Mouse (Mus musculus): ENCODE results near the gene D630045J12Rik. TPM values are rescaled to one million over a fixed set of nuclear protein-coding genes. Genes with fewer than 3 reads are reported as not detected.
A peak's percentile ranks its signal among the peaks of the same experiment; 100 is the strongest.

D630045J12Rik gene
- polyA plus RNA-seq, 1 experiment from 2014 or later: 17.6 TPM

GRCm38 (mm10) chr6:38123471-38124206, 130.2 kb downstream of the D630045J12Rik start:
- ATAC-seq (replicated peaks): no peak
- H3K36me3 ChIP-seq: peaks cover 37% of the 10 kb centered on the region
- 81% methylated on average over 18 of the region's 18 CpGs for WGBS
- no peak overlapping the region for H3K9ac ChIP-seq (replicated peaks)
- H3K4me1 ChIP-seq: no peaks in the 10 kb centered on the region
- H3K4me2 ChIP-seq (replicated peaks): no peak overlapping the region
- no peaks in the 10 kb centered on the region for H3K9me3 ChIP-seq
- no peak overlapping the region for H3K27ac ChIP-seq (replicated peaks)
- H3K4me3 ChIP-seq: no peak overlapping the region
- no peaks in the 10 kb centered on the region for H3K27me3 ChIP-seq

DNA sequence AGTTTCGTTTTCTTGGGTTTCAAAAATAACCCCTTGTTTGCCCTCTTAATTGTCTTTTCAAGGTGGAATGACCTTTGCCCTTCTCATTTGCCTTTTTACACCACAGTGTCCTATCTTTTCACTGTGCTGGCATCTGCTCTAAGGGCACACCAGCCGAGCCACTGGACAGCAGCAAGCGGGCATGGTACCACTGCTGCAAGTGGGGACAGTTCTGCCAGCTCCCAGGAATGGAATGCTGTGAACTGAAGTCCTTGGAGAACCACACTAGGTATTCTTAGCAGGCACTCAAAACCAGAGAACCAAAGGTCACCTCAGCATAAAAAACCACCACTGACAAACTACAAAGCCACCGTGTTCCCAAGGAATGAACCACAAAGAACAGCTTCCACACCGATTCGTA, 131.0 kb downstream of the D630045J12Rik start:
- H3K4me1 ChIP-seq: no peaks in the 10 kb centered on the region
- H3K4me3 ChIP-seq: no peak overlapping the region
- 73% methylated on average over 6 of the region's 6 CpGs for WGBS
- peaks cover 29% of the 10 kb centered on the region for H3K36me3 ChIP-seq
- H3K4me2 ChIP-seq (replicated peaks): no peak overlapping the region
- ATAC-seq (replicated peaks): no peak
- H3K27ac ChIP-seq (replicated peaks): no peak overlapping the region
- H3K9ac ChIP-seq (replicated peaks): no peak overlapping the region
- no peaks in the 10 kb centered on the region for H3K27me3 ChIP-seq
- no peaks in the 10 kb centered on the region for H3K9me3 ChIP-seq

DNA sequence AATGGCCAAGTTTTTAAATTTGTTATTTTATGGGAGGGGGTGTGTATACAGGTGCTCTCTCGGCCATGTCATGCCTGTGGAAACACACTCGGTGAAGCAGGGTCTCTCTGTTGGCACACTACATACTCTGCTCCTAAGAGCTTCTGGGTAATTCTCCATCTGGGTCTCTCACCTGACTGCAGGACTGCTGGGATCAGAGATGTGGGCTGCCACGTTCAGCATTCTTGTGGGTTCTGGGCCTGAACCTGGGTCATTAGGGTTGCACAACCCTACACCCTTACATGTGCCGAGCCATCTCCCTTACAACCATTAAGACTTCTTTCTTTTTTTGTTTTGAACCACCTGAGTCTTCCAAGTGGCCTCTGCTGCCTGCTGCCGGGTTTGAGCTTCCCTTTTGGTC, 132.0 kb downstream of the D630045J12Rik start:
- 90% methylated on average over 5 of the region's 5 CpGs for WGBS
- H3K9me3 ChIP-seq: no peaks in the 10 kb centered on the region
- H3K4me1 ChIP-seq: no peaks in the 10 kb centered on the region
- no peak overlapping the region for H3K4me3 ChIP-seq
- no peaks in the 10 kb centered on the region for H3K27me3 ChIP-seq
- H3K9ac ChIP-seq (replicated peaks): no peak overlapping the region
- no peak overlapping the region for H3K27ac ChIP-seq (replicated peaks)
- no peak for ATAC-seq (replicated peaks)
- H3K36me3 ChIP-seq: peaks cover 23% of the 10 kb centered on the region
- H3K4me2 ChIP-seq (replicated peaks): no peak overlapping the region

- Histone ChIP-seq H3K4me1 (no peaks in the 10 kb centered on the region), H3K4me2 (replicated peaks) (no peak overlapping the region), H3K9me3 (no peaks in the 10 kb centered on the region), H3K27me3 (no peaks in the 10 kb centered on the region), H3K36me3 (peaks cover 16% of the 10 kb centered on the region), H3K9ac (replicated peaks) (no peak overlapping the region), H3K27ac (replicated peaks) (no peak overlapping the region), H3K4me3 (no peak overlapping the region)
- ATAC-seq (replicated peaks): no peak
- 83% methylated on average over 9 of the region's 9 CpGs for WGBS
These were observed 133.0 kb downstream of the D630045J12Rik start for GRCm38 (mm10) chr6:38120681-38121371.

DNA sequence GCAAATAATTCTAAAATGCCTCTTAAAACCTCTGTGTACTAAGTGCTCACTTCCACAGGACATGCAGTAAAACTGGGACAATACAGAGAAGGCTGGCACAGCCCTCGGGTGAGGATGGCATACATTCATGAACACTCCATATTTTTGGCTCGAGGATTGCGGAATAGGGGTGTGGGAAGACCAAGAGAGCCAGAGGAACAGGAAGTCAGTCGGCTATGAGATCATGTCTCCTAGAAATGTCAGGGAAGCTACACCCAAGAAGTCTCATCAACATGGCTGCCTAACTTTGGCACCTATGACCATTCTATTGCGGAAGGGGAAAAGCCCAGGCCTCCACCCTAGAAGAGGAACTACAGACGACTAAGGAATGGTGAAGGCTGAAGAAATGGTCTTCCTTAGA, 135.5 kb downstream of the D630045J12Rik start:
- Histone ChIP-seq H3K27me3 (no peaks in the 10 kb centered on the region), H3K36me3 (no peaks in the 10 kb centered on the region), H3K4me1 (no peaks in the 10 kb centered on the region), H3K4me3 (no peak overlapping the region), H3K4me2 (replicated peaks) (no peak overlapping the region), H3K9me3 (no peaks in the 10 kb centered on the region), H3K9ac (replicated peaks) (no peak overlapping the region), H3K27ac (replicated peaks) (no peak overlapping the region)
- no peak for ATAC-seq (replicated peaks)
- WGBS: 89% methylated on average over 6 of the region's 6 CpGs

- Histone ChIP-seq H3K9ac (replicated peaks) (no peak overlapping the region), H3K27ac (replicated peaks) (no peak overlapping the region), H3K36me3 (no peaks in the 10 kb centered on the region), H3K4me1 (no peaks in the 10 kb centered on the region), H3K4me2 (replicated peaks) (no peak overlapping the region), H3K27me3 (no peaks in the 10 kb centered on the region), H3K9me3 (no peaks in the 10 kb centered on the region), H3K4me3 (no peak overlapping the region)
- 62% methylated on average over 4 of the region's 4 CpGs for WGBS
- ATAC-seq (replicated peaks): no peak
These were observed 137.6 kb downstream of the D630045J12Rik start for GRCm38 (mm10) chr6:38116107-38116770.

DNA sequence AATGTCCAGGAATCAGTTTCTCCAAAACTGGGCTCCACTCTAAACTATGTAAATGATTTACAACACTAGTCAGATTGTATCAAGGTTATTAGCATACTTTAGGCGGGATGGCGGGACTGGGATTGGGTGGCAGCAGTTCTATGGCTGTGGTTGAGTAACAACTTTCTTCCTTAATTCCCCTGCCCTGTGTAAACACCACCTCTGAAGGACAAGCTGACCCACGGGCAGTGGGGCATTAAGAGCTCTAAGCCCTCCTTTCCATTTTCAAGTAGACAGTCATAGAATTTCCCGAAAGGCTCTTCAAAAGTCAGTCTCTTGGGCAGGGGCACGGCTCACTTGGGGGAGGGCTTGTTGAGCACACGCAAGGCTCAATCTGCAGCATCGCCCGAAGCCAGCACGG, 142.9 kb downstream of the D630045J12Rik start:
- Histone ChIP-seq H3K27ac (replicated peaks) (no peak overlapping the region), H3K9ac (replicated peaks) (no peak overlapping the region), H3K27me3 (no peaks in the 10 kb centered on the region), H3K36me3 (no peaks in the 10 kb centered on the region), H3K9me3 (no peaks in the 10 kb centered on the region), H3K4me3 (no peak overlapping the region), H3K4me2 (replicated peaks) (no peak overlapping the region), H3K4me1 (peaks cover 3% of the 10 kb centered on the region; the same call in 1 of the 2 replicates)
- WGBS: 71% methylated on average over 9 of the region's 9 CpGs
- no peak for ATAC-seq (replicated peaks)

DNA sequence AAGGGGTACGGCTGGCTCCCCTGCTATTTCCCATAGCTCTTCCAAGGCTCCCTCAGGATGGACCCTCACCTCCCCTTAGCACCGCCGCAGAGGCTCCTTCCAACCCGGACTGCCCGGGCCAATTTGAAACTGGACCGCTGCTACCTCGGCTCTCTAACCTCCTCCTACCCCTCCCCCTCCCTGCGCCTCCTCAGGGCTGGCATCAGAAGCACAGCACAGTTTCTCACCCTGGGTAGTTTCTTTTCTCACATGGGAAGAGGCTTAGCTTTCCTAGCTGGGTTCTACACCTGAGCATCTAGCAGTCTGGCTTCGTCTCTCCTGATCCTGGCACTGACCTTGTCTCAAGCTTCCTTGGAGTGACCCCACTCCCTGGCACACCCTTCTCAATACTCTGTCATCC, 143.9 kb downstream of the D630045J12Rik start:
- no peak overlapping the region for H3K4me3 ChIP-seq
- H3K9ac ChIP-seq (replicated peaks): no peak overlapping the region
- peaks cover 3% of the 10 kb centered on the region; the same call in 1 of the 2 replicates for H3K4me1 ChIP-seq
- no peaks in the 10 kb centered on the region for H3K9me3 ChIP-seq
- ATAC-seq (replicated peaks): no peak
- 14% methylated on average over 9 of the region's 9 CpGs for WGBS
- H3K36me3 ChIP-seq: no peaks in the 10 kb centered on the region
- no peak overlapping the region for H3K4me2 ChIP-seq (replicated peaks)
- no peaks in the 10 kb centered on the region for H3K27me3 ChIP-seq
- H3K27ac ChIP-seq (replicated peaks): no peak overlapping the region

- 0 out of 2 replicates have a peak, but pooled peaks have one; percentile 35 for ATAC-seq (replicated peaks)
- H3K4me2 ChIP-seq (replicated peaks): no peak within 1 kb of the TSS
- WGBS: 28% methylated on average over 9 of the region's 9 CpGs
- H3K9ac ChIP-seq (replicated peaks): no peak within 1 kb of the TSS
- H3K4me3 ChIP-seq: no peak within 1 kb of the TSS
- H3K27ac ChIP-seq (replicated peaks): no peak within 1 kb of the TSS
- no peaks in the 10 kb centered on the region for H3K27me3 ChIP-seq
- peaks cover 3% of the 10 kb centered on the region; the same call in 1 of the 2 replicates for H3K4me1 ChIP-seq
- no peaks in the 10 kb centered on the region for H3K36me3 ChIP-seq
- no peaks in the 10 kb centered on the region for H3K9me3 ChIP-seq
These were observed 144.5 kb downstream of the D630045J12Rik start, which contains the start of gene Tmem213 for GRCm38 (mm10) chr6:38109160-38109795. Tmem213 (plus strand) TSS chr6:38109255.

DNA sequence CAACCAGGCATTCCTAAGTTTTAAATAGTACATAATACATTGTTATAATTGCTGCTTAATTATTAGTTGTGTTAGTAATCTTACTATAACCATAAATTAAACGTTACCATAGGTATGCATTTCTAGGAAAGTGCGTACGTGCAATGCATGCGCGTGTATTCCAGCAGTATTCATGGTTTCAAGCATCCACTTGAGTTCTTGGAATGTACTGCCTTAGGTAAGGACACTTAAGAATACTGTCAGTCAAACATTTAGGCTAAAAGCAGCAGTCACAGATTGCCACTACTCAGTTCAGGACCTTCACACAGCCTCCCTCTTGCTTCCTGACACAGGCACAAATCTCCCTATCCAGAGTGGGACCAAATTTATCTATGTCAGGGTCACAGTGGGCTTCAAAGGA, 145.4 kb downstream of the D630045J12Rik start:
- Histone ChIP-seq H3K27me3 (no peaks in the 10 kb centered on the region), H3K4me2 (replicated peaks) (no peak overlapping the region), H3K9me3 (no peaks in the 10 kb centered on the region), H3K27ac (replicated peaks) (no peak overlapping the region), H3K4me1 (peaks cover 3% of the 10 kb centered on the region; the same call in 1 of the 2 replicates), H3K9ac (replicated peaks) (no peak overlapping the region), H3K36me3 (no peaks in the 10 kb centered on the region), H3K4me3 (no peak overlapping the region)
- no peak for ATAC-seq (replicated peaks)
- 90% methylated on average over 5 of the region's 5 CpGs for WGBS

- Histone ChIP-seq H3K4me2 (replicated peaks) (no peak overlapping the region), H3K27me3 (no peaks in the 10 kb centered on the region)
- 91% methylated on average over 9 of the region's 9 CpGs for WGBS
These were observed 147.9 kb downstream of the D630045J12Rik start for GRCm38 (mm10) chr6:38105924-38106323.

GRCm38 (mm10) chr6:38103775-38104174, 150.0 kb downstream of the D630045J12Rik start:
- no peaks in the 10 kb centered on the region for H3K36me3 ChIP-seq
- H3K27me3 ChIP-seq: no peaks in the 10 kb centered on the region
- H3K9ac ChIP-seq (replicated peaks): no peak overlapping the region
- H3K4me2 ChIP-seq (replicated peaks): no peak overlapping the region
- peaks cover 1% of the 10 kb centered on the region; the same call in 1 of the 2 replicates for H3K9me3 ChIP-seq
- ATAC-seq (replicated peaks): no peak
- H3K27ac ChIP-seq (replicated peaks): no peak overlapping the region
- H3K4me3 ChIP-seq: no peak overlapping the region
- no peaks in the 10 kb centered on the region for H3K4me1 ChIP-seq
- 58% methylated on average over 6 of the region's 6 CpGs for WGBS

More at GRCm38 (mm10) chr6:38105924-38106323, 147.9 kb downstream of the D630045J12Rik start:
- Histone ChIP-seq H3K27ac (replicated peaks) (no peak overlapping the region), H3K4me1 (peaks cover 3% of the 10 kb centered on the region; the same call in 1 of the 2 replicates), H3K9me3 (no peaks in the 10 kb centered on the region), H3K4me3 (no peak overlapping the region), H3K36me3 (no peaks in the 10 kb centered on the region), H3K9ac (replicated peaks) (no peak overlapping the region)
- ATAC-seq (replicated peaks): no peak

All from forebrain, embryonic 15.5 days (tissue).